Mouse (Mus musculus) lung, postnatal 0 days (tissue): ENCODE measurements at regions not wholly inside any gene's neighbourhood (a gene's known extent, or its start where the extent isn't known, plus 50 kb on each side); places are given as distances from the start of the nearest gene placed in this dataset.

Experiments
- ATAC-seq: fragments of 200-750 bp; cut with Nextera tagmentation; 2 replicates; pipeline ENCODE4 v1.8.0; 2017; ENCODE audit warnings: moderate library complexity
- DNase-seq: peaks from one replicate; pipeline ENCODE4 v3.0.0-alpha.2; 2016; ENCODE audit warnings: low spot score
- H3K27ac ChIP-seq: fragments of 300-500 bp; sonication (generic); 2 replicates; pipeline ENCODE4 v1.5.1; 2014; ENCODE audit warnings: antibody characterized with exemption, mild to moderate bottlenecking, low read length, mixed read lengths
- H3K27me3 ChIP-seq: fragments of 300-500 bp; sonication (generic); replicated peaks from 2 replicates; pipeline ENCODE4 v1.6.1; 2014; ENCODE audit warnings: low read length, mixed read lengths; ENCODE audit not compliant: insufficient read depth
- H3K36me3 ChIP-seq: fragments of 300-500 bp; sonication (generic); 2 replicates; pipeline ENCODE4 v1.6.1; 2014; ENCODE audit warnings: low read length, mixed read lengths; ENCODE audit not compliant: insufficient read depth
- H3K4me1 ChIP-seq: fragments of 300-500 bp; sonication (generic); 2 replicates; pipeline ENCODE4 v1.6.1; 2014; ENCODE audit warnings: antibody characterized with exemption, low read depth, low read length, mixed read lengths; ENCODE audit not compliant: insufficient read depth
- H3K4me2 ChIP-seq: fragments of 300-500 bp; sonication (generic); replicated peaks from 2 replicates; pipeline ENCODE4 v1.6.1; 2014; ENCODE audit warnings: low read depth, mild to moderate bottlenecking, low read length, moderate library complexity, mixed read lengths
- H3K4me3 ChIP-seq: fragments of 300-500 bp; sonication (generic); 2 replicates; pipeline ENCODE4 v1.5.1; 2014; ENCODE audit warnings: low read depth, low read length
- H3K9ac ChIP-seq: fragments of 300-500 bp; sonication (generic); replicated peaks from 2 replicates; pipeline ENCODE4 v1.6.1; 2014; ENCODE audit warnings: low read depth, mild to moderate bottlenecking
- H3K9me3 ChIP-seq: fragments of 300-500 bp; sonication (generic); 2 replicates; pipeline ENCODE4 v1.6.1; 2016; ENCODE audit warnings: low read length, mixed read lengths
- CTCF ChIP-seq: IDR thresholded peaks from 2 replicates; pipeline ENCODE4 v1.5.1; 2016; ENCODE audit warnings: antibody characterized with exemption, mild to moderate bottlenecking
- EP300 ChIP-seq: IDR thresholded peaks from 2 replicates; pipeline ENCODE4 v1.6.1; 2016; ENCODE audit warnings: antibody characterized with exemption, mild to moderate bottlenecking, control low read depth
- WGBS: fragments of 180-500 bp; shearing (Covaris S2); extraction: QIAGEN DNeasy Blood & Tissue Kit; methylation state at CpG from one replicate; pipeline ENCODE4 v1.1.7; 2014; 5-methylcytosine and 5-hydroxymethylcytosine counted together

DNA sequence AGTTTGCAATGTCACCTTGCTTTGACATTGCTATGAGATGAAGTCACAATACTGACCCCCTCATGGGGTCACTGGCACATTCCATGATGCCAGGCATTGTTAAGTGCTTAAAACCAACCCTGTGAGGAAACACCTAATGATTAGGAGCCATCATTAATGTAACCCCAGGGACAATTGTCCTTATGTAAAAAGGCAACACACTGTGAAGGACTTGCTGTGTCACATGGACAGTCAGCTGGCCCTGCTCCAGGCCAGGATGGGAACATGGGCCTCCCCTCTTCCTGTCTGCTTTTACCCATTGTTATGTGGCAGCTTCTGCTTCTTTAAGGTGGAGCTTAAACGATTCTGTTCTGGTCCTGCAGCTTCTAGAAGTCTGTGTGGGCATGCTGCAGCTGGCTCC, 105.7 kb upstream of the Rapgef5 start:
- H3K9me3 ChIP-seq, result no peaks in the 10 kb centered on the region
- H3K27ac ChIP-seq, result no peak overlapping the region
- no peak overlapping the region for H3K9ac ChIP-seq
- no peak overlapping the region for H3K4me2 ChIP-seq
- peaks cover 3% of the 10 kb centered on the region; the same call in 1 of the 2 replicates for H3K4me1 ChIP-seq
- DNase-seq (peak; percentile 52), ATAC-seq (peak; percentile 80)
- no peak overlapping the region for H3K4me3 ChIP-seq
- TF ChIP-seq EP300 (peak; percentile 65), CTCF (no peak)
- H3K27me3 ChIP-seq, result no peaks in the 10 kb centered on the region
- no peaks in the 10 kb centered on the region for H3K36me3 ChIP-seq
- WGBS, result 25% methylated on average over 1 of the region's 1 CpGs

DNA sequence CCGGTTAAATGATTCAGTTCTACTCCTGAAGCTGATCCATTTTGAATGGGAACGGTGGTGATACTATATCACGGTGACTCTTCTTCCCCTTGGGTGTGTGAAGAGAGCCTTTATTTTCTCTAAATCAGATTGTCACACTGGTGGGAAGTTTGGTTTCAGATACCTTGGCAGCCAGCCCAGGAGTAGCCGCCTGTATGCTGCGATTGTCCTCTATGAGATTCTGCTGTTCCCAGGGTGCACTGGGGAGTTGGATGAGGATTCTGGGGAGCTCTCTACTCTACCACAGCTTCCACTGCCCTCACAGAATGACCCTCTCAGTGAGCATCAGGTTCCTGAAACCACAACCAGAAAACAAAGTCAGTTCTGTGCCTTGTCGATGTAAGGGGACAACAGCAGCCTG, 104.0 kb upstream of the Rapgef5 start:
- no peak overlapping the region for H3K27ac ChIP-seq
- no peak overlapping the region for H3K4me3 ChIP-seq
- TF ChIP-seq EP300, result 0 out of 2 replicates have a peak, but pooled peaks have one; percentile 15
- TF ChIP-seq CTCF, result no peak
- no peaks in the 10 kb centered on the region for H3K36me3 ChIP-seq
- no peaks in the 10 kb centered on the region for H3K9me3 ChIP-seq
- H3K4me2 ChIP-seq, result no peak overlapping the region
- ATAC-seq (peak; percentile 34), DNase-seq (peak; percentile 35)
- H3K4me1 ChIP-seq, result peaks cover 3% of the 10 kb centered on the region; the same call in 1 of the 2 replicates
- H3K9ac ChIP-seq, result no peak overlapping the region
- no peaks in the 10 kb centered on the region for H3K27me3 ChIP-seq
- 30% methylated on average over 6 of the region's 6 CpGs for WGBS

DNA sequence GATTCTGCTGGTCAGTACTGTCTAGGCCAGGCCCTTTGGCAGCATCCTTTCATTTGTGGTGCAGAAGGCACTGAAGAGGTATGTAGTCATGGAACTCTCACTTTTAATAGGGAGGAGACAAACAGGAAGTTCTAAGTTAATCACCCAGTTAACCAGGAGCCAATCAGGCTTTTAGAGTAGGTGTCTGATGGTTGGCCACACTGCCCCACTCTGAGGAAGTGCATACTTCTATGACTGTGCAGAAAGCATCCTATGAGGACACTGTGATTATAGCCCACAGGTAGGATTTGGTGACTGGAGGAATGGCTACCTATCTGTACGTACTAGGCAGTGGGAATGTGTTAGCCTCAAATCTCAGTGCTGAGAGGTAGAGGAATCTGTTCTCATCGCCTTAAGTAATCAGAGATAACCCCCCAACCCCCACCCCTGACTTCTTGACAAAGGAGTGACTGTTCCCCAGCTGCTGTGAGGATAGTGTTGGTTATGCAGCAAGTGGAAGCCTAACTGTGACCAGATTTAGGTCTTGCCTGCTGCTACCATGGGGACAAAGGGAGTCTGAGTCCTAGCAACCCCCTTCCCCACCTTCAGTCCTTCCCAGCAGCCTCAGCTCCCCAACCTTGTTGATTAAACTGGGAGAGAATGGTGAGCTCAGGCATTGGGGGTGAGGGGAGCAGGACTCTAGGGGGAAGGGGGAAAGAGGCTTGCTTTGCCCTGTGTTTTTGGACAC, 103.3 kb upstream of the Rapgef5 start:
- Histone ChIP-seq H3K36me3 (no peaks in the 10 kb centered on the region), H3K9ac (no peak overlapping the region), H3K27ac (no peak overlapping the region), H3K27me3 (no peaks in the 10 kb centered on the region), H3K4me1 (peaks cover 3% of the 10 kb centered on the region; the same call in 1 of the 2 replicates), H3K4me3 (no peak overlapping the region), H3K9me3 (no peaks in the 10 kb centered on the region), H3K4me2 (no peak overlapping the region)
- no peak for TF ChIP-seq EP300
- no peak for TF ChIP-seq CTCF
- no peak for DNase-seq
- WGBS, result 43% methylated on average over 2 of the region's 2 CpGs
- ATAC-seq, result 0 out of 2 replicates have a peak, but pooled peaks have one; percentile 18

DNA sequence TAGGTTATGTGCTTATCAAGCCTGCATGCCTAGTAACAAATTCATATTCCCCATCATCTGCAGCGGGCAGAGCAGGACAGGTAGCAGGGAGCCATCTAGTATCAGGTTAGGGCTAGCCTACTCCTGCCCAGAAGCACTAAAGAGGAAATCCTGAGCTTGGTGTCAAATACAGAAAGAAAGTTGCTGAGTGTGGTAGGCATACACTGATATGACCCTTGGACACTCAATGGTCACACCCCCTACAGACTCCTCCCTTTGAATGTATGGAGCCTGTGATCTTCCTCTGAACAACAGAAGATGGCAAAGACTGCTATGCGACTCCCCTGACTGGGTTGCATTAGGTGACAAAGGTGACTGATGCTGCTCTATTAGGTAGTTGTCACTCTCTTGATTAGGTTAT, 102.3 kb upstream of the Rapgef5 start:
- Histone ChIP-seq H3K4me3 (no peak overlapping the region), H3K36me3 (no peaks in the 10 kb centered on the region), H3K4me2 (no peak overlapping the region), H3K27me3 (no peaks in the 10 kb centered on the region), H3K9ac (no peak overlapping the region), H3K9me3 (no peaks in the 10 kb centered on the region), H3K4me1 (peaks cover 3% of the 10 kb centered on the region; the same call in 1 of the 2 replicates), H3K27ac (no peak overlapping the region)
- no peak for ATAC-seq
- DNase-seq, result no peak
- 75% methylated on average over 2 of the region's 2 CpGs for WGBS
- TF ChIP-seq EP300, result no peak
- no peak for TF ChIP-seq CTCF

DNA sequence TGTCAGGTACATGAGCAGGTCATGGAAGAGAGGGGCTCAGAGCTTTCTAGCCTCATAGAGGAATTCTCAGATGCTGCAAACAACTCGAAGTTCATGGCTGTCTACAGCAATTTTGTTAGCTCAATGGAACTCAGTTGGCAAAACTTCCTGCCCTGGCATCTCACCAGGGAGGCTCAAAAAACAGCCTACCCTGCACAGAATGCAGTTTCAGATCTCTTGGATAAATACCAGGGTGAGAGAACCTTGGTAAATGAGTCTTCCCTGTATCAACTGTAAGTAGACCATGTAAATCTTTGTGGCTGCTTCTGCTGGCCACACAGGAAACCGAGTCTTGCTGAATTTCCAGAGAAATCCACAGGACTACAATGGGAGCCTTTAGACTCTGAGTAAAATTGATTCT, 101.1 kb upstream of the Rapgef5 start:
- no peak overlapping the region for H3K27ac ChIP-seq
- 63% methylated on average over 2 of the region's 2 CpGs for WGBS
- H3K36me3 ChIP-seq, result no peaks in the 10 kb centered on the region
- no peak overlapping the region for H3K4me2 ChIP-seq
- H3K4me3 ChIP-seq, result no peak overlapping the region
- no peak for ATAC-seq
- H3K9ac ChIP-seq, result no peak overlapping the region
- no peak for DNase-seq
- H3K27me3 ChIP-seq, result no peaks in the 10 kb centered on the region
- no peaks in the 10 kb centered on the region for H3K9me3 ChIP-seq
- no peak for TF ChIP-seq EP300
- no peak for TF ChIP-seq CTCF
- H3K4me1 ChIP-seq, result peaks cover 3% of the 10 kb centered on the region; the same call in 1 of the 2 replicates

DNA sequence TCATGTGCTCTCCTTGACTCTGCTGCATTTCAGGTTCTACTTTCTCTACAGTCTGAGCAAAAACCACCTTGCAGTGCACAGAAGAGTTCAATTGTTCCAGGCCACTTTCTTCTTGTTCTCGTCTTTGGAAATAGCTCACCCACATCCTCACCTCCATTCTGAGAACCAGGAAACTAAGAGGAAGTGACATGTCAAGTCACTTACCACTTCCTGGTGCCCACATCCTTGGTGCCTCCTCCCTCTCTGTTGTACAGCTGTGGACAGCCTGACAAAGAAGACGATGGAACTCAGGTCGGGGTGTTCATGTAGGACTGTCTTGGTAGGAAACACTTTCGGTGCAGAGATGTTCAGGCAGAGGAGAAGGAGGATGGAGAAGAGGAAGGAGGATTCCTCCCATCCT, 98.3 kb upstream of the Rapgef5 start:
- 76% methylated on average over 4 of the region's 4 CpGs for WGBS
- ATAC-seq (no peak), DNase-seq (no peak)
- H3K36me3 ChIP-seq, result no peaks in the 10 kb centered on the region
- H3K4me2 ChIP-seq, result no peak overlapping the region
- H3K4me1 ChIP-seq, result peaks cover 2% of the 10 kb centered on the region; the same call in 1 of the 2 replicates
- H3K4me3 ChIP-seq, result no peak overlapping the region
- no peak overlapping the region for H3K9ac ChIP-seq
- no peaks in the 10 kb centered on the region for H3K27me3 ChIP-seq
- no peak overlapping the region for H3K27ac ChIP-seq
- no peak for TF ChIP-seq CTCF
- TF ChIP-seq EP300, result no peak
- H3K9me3 ChIP-seq, result no peaks in the 10 kb centered on the region
